Mouse (Mus musculus) MEL-GATA-1-ER (cell line): ENCODE data around the gene Ephb2.
A peak's percentile ranks its signal among the peaks of the same experiment; 100 is the strongest.

ENCODE experiments used
- DNase-seq: peaks from one replicate; pipeline ENCODE4 v3.0.0-alpha.2; 2012; ENCODE audit warnings: low read depth; ENCODE audit errors: extremely low read depth

Gene Ephb2

GRCm38 (mm10) chr4:136704551-136704950 lies 131.2 kb downstream of the Ephb2 start:
- no peak for DNase-seq

DNA sequence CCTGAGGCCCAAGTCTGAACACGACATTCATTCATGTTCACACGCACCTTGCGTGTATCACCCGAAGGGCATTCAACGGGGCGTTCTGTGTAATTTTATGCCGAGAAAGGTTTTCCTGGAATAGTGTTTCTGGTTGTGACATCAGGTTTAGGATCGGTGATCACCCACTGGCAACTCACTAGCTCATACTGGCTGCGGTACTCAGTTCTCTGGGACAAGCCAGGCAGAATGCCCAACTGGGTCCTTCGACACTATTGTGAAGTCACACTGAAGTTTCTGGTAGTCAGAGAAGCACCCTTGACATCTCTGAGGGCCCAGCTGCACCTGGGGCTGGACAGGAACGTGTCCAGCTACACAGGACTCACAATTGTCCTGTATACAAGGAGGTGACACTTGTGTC lies 132.4 kb downstream of the Ephb2 start:
- DNase-seq: no peak

GRCm38 (mm10) chr4:136702456-136702855 lies 133.3 kb downstream of the Ephb2 start:
- no peak for DNase-seq

DNA sequence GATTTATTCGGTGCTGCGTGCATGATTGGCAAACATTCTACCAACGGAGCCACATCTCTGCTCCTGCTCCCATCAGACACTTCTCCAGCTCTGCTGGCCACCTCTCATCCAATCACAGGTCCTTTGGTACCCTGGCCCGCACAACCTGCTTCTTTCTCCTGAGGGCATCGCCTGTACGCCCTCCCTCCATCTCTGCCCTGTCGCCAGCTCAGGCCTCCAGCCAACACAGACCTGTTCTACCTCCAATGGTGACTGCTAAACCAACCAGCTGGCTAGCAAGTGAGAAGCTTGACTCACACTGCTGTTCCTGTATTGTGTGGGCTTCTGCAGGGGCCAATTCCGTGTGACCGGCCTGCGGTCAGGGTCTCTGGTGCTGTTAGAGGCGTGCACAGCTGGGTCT lies 134.6 kb downstream of the Ephb2 start:
- DNase-seq: no peak

GRCm38 (mm10) chr4:136699084-136699450 lies 136.7 kb downstream of the Ephb2 start:
- no peak for DNase-seq

DNA sequence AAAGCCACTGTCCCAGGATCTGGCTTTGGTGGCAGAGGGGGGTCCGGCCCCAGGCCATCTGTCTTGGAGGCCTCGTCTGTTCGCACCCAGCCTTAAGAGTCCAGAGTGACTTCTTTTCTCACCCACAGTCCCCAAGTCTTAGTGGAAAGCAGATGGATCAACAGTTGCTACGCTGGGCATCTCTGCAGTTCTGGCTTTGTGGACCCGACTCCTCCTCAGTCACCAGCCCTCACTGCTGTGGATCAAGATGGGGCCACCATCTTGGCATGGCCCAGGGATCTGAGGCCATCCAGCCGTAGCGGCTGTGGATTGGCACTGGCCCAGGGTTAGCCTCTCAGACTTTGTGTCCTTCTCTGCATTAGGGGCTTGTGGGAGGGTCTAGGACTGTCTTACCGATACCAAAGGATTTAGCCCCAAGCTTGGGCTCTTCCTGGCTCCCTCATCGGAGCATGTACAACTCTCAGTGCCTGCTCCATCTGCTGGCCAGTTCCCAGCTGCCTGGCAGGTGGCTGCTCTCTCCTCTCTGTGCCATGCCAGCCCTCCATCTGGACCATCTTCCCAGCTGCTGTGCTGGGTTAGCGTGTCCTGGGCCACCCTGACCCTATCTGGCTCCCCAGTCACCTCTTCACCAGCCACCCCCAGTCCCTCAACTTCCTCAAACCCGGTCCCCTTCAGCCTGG lies 137.2 kb downstream of the Ephb2 start:
- DNase-seq: no peak

DNA sequence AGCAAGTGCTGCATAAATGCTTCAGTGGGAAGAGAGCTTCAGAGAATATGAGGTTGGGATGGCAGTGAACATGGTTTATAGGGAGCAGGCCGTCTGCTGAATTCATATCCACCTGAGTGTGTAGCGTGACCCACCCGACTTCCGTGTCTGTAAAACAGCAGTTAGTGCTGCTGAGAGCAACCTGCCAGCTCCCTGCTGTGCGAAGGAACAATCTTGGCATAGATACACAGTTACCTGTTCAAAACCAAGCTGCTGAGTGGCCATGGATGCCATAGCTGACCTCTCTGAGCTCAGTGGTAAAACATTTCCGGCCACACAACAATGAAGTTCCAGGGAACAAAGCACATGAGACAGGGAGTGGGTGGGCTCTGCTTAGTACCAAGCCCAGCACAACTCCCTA lies 138.5 kb downstream of the Ephb2 start:
- no peak for DNase-seq

- DNase-seq: peak; percentile 36
These were observed 139.3 kb downstream of the Ephb2 start for GRCm38 (mm10) chr4:136696381-136696925.

DNA sequence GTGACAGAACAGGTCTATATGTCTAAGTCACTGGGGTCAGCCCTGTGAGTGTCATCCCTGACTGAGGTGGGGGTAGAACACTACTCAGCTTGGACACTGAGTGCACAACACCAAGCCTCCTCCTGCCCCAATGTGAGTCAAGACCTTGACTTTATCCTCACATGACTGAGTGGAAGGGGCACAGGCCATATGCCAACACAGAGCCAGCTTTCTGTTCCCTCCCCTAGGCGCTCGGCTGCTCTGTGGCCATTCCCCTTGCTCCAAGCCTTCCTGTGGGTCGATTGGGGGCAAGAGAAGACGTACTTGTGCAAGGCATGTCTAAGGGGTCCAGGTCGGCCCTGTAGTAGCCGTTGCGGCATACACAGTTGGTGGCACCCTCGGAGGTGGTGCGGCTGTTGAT lies 140.1 kb downstream of the Ephb2 start:
- no peak for DNase-seq

DNA sequence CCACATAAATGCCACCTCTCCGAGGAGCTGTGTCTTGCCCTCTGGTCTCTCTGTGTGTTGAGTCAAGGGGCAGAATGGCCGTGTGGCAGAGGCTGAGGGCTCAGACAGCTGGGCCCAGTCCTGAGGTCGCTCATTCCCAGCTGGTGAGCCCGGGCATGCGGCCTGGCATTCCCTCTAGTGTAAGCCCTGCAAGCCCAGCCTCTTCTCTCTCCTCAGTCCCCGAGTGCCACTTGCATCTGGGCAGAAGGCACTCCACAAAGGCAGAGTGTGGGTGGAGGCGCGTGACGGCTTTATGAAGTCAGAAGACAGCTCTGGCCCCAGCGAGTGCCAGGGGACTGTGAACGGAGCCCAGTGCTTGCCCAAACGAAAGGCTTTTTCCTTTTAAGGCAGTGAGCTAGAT lies 145.8 kb downstream of the Ephb2 start:
- no peak for DNase-seq

GRCm38 (mm10) chr4:136688113-136688512 lies 147.7 kb downstream of the Ephb2 start:
- no peak for DNase-seq

- no peak for DNase-seq
These were observed 150.3 kb downstream of the Ephb2 start for GRCm38 (mm10) chr4:136685431-136685869.

GRCm38 (mm10) chr4:136684485-136684884 lies 151.3 kb downstream of the Ephb2 start:
- DNase-seq: no peak

DNA sequence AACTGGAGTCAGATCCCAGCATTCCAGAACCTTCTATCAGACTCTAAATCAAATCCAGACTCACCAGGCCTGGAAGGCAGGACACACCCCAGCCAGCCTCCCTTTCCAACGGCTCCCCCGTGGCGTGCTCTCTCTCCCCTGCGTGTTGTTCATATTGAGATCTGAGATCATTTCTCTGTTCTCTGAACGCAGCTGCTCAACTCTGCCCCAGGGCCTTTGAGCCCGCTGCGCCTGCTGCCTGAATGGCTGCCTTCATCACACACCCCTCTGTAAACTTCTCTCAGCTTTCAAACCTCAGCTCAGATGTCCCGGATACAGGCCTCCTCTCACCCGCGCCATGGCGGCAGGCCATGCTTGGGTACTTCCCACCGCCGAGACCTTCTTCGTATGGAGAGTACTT lies 155.1 kb downstream of the Ephb2 start:
- no peak for DNase-seq

DNA sequence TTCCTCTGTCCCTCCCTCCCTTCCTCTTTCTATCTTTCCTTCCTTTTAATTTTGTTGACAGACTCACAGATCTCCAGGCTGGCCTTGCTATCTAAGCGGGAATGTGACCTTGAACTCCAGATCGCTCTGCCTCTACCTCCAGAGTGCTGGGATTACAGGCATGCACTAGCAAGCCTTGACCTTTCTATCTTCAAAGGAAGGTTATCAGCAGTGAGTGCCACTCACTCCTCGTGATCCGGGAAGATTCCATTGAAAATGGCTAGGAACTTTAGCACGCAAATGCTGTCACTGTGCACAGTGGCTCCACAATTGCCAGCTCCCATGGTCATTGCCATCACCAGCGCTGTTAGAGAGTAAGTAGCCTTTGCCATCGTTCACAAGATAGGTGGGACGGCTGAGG lies 156.6 kb downstream of the Ephb2 start:
- DNase-seq: no peak

DNA sequence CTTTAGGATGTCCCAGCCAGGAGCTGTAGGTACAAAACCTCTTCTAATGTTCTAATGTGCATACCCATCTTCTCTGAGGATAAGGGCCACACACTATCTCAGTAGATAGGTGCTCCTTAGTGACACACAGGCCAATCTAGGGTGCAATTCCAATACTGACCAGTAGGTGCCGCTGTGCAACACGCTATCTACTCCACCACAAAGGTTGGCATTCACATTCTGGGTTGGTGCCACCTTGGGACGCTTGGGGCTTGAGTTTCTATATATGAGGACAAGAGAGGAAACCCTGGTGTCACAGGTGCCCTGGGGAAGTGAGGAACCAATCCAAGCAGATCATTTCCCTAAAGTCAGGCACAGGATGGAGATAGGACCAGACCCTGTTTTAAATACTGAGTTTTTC lies 157.3 kb downstream of the Ephb2 start:
- DNase-seq: peak; percentile 69

DNA sequence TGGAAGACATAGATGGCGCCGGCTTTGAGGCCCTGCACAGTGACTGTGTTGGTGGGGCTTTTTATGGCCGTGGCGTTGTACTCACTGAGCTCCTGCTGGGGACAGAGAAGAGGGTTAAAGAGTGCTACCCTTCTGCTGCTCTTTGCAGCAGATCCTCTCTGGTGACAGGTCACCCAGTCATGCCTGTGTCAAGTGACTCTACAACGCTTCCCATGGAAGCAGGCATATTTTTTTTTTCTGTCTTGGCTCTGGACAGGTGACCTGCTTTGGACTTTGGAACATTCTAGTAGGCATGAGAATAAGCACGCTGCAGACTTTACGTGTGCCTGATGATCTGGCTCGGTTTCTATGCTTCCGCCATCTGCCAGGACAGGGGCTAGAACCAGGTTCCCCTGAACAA lies 160.3 kb downstream of the Ephb2 start:
- DNase-seq: no peak

- DNase-seq: peak; percentile 69
These were observed 163.3 kb downstream of the Ephb2 start for GRCm38 (mm10) chr4:136672335-136673090.

- no peak for DNase-seq
These were observed 168.0 kb downstream of the Ephb2 start for GRCm38 (mm10) chr4:136667757-136668156.

- DNase-seq: no peak
These were observed 169.8 kb downstream of the Ephb2 start for GRCm38 (mm10) chr4:136666002-136666401.

- no peak for DNase-seq
These were observed 170.7 kb downstream of the Ephb2 start for GRCm38 (mm10) chr4:136665068-136665467.

DNA sequence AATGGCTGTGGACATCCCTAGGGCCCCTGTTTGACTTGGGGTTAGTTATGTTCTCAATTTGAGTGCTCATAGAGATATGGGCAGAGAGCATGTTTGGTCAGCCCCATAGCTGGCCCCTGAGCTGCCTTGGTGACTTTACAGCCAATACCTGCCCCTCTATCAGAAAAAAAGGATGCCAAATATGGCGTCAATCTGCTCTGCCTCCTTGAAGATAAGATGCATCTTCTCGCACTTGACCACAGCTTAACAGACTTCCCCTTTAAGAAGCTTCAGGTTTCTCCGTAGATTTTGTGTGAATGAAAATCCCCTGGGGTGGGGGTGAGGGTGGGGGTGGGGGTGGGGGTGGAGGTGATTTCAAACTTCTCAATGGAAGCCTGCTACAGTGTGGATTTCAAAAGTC lies 177.9 kb downstream of the Ephb2 start:
- peak; percentile 81 for DNase-seq
